Mouse (Mus musculus): ENCODE results near the gene Prrx2.
A peak's percentile ranks its signal among the peaks of the same experiment; 100 is the strongest.

Gene Prrx2

GRCm38 (mm10) chr2:30823385-30824153, 11.2 kb upstream of the Prrx2 start:
- peak; percentile 85 for DNase-seq

GRCm38 (mm10) chr2:30826825-30827748, 7.7 kb upstream of the Prrx2 start:
- peak; percentile 64 for DNase-seq

GRCm38 (mm10) chr2:30827749-30828475, 6.9 kb upstream of the Prrx2 start:
- DNase-seq: peak; percentile 95

DNA sequence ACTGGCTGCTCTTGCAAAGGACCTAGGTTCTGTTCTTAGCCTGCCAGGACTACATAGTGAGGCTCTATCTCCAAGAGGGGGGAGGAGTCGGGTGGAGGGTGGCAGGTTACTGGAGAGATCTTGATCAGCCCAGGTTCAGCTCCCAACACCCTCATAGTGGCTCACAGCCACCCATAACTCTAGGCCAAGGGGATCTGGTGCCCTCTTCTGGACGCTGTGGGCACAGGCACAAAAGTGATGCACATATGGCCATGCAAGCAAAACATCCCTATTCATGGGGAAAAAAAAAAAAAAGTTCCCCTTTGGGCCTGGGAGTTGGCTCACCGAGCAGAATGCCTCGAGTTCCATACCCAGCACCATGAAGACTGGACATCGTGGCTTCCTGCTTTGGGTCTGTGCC, 5.5 kb upstream of the Prrx2 start:
- peak; percentile 33 for DNase-seq

DNA sequence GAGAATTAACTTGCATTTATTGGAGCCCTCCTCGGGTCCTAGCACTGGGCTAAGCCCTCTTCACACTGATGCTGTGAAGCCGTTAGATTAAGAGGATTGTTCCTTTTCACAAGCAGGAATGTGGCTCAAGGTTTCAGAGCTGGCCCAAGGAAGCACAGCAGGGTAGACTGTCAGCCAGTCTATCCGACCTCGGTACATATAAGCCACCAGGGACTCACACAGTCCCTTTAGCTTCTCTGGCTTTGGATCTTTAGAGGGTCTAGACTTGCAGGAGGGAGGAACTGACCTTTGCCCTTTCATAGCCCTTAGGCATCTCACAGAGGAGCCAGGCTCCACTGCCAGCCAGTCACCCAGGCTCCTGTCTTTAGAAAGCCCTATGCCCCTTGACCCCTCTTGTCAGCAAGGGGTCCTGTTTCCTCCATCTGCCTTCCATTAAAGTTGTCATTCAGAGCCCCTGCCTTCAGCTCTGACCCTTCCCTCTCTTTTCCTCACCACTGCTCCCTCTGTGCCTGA, 4.4 kb upstream of the Prrx2 start, which contains the start of gene Asb6:
Gene Asb6 (minus strand): TSS at position 51 of the 513 bp plus-strand sequence.
- no peak for DNase-seq

DNA sequence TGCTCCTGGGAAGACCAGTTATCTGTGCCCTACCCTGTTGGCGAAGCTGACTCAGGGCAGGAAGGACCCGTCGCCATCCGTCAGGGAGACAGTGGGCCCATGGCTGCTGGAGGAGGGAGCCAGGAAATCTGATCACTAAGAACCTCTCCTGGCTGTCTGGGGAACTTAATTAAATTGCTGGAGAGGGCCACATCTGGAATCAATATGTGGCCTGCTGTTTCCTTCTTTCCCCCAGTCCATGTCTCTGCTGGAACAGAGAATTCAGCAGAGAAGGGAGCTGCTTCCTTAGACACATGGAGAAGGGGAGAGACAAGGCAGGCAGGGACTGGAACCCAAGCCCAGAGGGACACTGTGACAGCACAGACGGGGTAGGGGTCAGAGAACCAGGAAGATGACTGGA, 1.1 kb upstream of the Prrx2 start:
- DNase-seq: no peak

DNA sequence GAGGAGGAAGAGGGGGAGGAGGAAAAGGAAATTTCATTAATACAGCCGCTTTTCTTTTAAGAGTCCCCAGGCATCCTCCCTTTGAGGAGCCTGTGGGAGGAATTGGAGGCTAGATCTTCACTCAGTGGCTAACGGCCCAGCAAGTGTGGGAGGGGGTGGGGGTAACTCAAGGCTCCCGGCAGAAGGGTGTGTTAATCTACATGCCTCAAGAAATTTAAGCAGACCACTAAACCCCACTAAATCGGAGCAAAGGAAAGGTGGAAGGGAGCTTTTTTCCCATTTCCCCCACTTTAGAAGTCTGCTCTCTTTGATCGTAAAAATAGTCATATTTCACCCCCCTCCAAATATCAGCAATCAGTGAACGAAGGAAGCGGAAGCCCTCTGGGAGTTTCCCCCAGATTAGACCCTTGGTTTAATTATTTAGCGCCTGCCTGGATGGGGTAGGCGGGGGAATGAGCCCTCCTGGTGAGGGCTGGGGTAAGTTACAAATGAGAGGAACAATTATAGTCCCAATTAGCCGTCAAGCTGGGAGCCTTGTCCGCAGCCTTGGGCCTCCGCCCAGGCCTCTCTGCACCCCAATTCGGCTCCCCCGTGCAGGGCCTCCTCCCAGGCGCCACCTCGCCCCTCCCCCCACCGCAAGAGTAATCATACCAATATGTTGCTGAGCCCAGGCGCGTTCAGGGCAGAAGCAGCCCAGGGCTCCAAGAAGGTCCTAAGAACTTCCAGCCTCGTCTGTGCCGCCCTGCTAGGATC, 1.6 kb downstream of the Prrx2 start:
- no peak for DNase-seq

- no peak for DNase-seq
Measured at GRCm38 (mm10) chr2:30842615-30843014, 7.8 kb downstream of the Prrx2 start.

DNA sequence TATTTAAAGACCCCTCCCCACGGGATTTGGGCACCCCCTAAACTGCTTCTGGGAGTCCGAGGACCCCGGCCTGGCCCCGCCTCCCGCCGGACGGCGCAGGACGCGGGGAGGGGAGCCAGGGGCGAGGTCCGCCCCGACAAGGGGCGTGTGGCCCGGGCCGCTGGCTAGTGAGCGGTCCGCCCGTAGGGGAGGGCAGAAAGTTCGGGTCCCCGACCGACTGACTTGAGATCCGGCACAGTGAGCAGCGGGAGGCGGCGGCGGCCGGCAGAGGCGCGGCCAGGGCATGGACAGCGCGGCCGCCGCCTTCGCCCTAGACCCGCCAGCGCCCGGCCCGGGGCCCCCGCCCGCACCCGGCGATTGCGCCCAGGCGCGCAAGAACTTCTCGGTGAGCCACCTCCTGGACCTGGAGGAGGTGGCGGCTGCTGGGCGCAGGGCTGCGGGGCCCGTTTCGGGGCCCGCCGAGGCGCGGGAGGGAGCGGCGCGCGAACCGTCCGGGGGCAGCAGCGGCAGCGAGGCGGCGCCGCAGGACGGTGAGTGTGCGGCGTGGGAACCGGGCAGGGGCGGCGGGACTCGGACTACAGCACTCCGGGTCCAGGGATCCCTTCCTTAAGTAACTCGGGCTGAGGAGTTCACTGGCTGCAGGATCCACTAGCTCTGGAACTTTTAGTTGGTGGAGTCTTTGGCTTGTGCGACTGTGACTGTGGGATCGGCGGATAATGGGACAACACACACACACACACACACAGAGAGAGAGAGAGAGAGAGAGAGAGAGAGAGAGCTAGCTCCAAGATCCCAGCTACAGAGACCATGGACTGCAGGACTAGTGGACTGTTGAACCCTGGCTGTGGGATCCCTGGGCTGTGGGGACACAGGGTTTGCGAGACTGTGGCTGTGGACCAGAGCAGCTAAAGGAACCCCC, 10.6 kb downstream of the Prrx2 start:
- peak; percentile 47 for DNase-seq

DNA sequence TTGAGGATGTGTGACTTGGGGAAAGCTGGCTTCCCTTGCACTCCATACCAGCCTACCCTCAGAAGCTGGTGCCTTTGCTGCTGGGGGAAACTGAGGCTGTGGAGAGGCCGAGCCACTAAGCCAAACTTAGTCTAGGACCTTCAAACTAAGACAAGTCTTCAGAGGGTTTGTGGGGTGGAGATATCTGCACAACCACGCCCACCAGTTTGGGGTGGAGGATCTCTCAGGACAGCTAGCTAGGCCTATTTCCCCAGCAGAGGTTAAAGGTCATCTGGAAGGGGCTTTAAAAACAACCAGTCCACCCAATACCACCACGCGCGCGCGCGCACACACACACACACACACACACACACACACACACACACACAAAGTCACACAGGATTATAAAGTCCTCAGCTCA, 11.5 kb downstream of the Prrx2 start:
- no peak for DNase-seq

DNA sequence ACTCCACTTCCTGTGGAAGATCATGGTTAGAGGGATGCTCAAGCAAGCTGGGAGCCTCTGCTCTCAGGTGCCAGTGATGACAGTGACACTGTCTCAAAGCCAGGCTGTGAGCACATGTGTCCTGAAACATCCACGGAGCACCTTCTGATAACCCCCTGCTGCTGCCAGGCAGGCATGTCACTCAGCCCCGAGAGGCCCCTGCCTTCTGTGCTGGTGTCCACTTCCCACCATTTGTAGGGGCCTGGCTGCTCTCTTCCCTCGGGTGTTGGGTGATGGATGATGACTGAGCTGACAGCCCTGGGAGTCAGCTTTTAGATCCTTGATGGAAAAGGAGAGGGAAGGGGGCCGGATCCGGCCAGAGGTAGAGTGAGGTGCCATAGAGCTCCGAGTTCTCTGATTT, 12.0 kb downstream of the Prrx2 start:
- no peak for DNase-seq

GRCm38 (mm10) chr2:30848184-30848583, 13.4 kb downstream of the Prrx2 start:
- DNase-seq: no peak

- no peak for DNase-seq
Measured at GRCm38 (mm10) chr2:30850581-30850980, 15.8 kb downstream of the Prrx2 start.

GRCm38 (mm10) chr2:30852771-30853313, 18.1 kb downstream of the Prrx2 start:
- DNase-seq: peak; percentile 20

- DNase-seq: no peak
Measured at GRCm38 (mm10) chr2:30857076-30857475, 22.3 kb downstream of the Prrx2 start.

- no peak for DNase-seq
Measured at GRCm38 (mm10) chr2:30859782-30860181, 25.0 kb downstream of the Prrx2 start.

GRCm38 (mm10) chr2:30862081-30862480, 27.3 kb downstream of the Prrx2 start:
- DNase-seq: no peak

- DNase-seq: peak; percentile 60
Measured at GRCm38 (mm10) chr2:30863574-30863973, 28.8 kb downstream of the Prrx2 start.

GRCm38 (mm10) chr2:30864968-30865381, 30.2 kb downstream of the Prrx2 start:
- peak; percentile 21 for DNase-seq

DNA sequence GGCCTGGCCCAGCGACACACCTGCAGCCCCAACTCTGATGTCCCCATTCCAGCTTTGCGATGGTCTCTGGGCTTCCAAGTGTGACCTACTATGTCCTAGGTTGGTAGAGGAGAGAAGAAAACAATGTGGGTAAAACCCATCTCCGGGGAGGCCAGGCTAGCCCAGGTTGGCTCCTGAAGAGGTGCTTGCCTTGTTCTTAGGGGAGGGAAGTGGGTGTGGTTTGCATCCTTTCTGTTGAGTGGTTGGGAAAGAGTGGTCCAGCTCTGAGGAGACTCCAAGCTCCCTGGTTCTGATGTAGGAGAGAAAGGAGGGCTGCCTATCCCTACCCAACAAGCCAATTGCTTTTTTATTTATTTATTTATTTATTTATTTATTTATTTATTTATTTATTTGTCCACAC, 30.7 kb downstream of the Prrx2 start:
- DNase-seq: no peak

DNA sequence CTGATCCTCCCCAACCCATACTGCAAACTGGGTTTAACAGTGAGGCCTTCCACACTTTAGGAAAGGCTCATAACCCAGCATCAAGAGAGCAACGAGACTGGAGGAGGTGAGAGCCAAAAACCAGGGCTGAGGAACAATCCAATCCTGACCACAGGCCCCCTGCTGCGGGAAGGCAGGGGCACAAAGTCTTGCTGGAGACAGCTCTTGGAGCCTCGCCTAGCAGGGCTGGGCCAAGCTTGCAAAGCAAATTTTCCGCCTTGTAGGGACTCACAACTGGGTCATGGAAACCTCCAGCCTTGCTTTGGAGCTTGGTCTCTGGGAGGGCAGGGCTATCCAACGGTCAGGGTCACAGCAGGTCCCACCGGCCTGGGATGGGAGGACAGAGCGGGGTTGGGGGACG, 36.1 kb downstream of the Prrx2 start:
- peak; percentile 64 for DNase-seq

All from kidney, postnatal 14 days (tissue).